Mouse (Mus musculus): ENCODE measurements around the gene Gm28043.
A peak's percentile ranks its signal among the peaks of the same experiment; 100 is the strongest.

Gene Gm28043

DNA sequence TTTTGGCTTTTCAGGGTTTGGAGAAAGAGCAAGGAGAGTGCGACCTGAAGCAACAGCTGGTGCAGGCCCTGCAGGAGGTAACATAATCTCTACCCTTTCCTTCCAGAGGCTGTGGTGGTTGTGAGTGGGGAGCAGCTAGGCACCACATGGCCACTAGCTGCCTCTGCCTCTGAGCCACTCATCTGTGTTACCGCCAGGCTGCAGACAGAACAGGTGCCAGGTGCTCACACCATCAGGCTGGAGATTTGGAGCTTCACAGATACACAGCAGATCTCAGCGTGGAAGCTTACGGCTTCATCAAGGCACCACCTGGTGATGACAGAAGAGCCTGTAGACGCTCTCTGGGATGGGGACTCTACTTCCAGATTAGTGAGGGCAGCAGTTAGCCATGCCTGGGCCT is 14.3 kb downstream of the Gm28043 start:
- no peak for DNase-seq

- DNase-seq, result no peak
Measured at GRCm38 (mm10) chr17:29629620-29630019, 14.9 kb downstream of the Gm28043 start.

- no peak for DNase-seq
Measured at GRCm38 (mm10) chr17:29632312-29632711, 17.6 kb downstream of the Gm28043 start.

GRCm38 (mm10) chr17:29635492-29635891 is 20.8 kb downstream of the Gm28043 start:
- no peak for DNase-seq

DNA sequence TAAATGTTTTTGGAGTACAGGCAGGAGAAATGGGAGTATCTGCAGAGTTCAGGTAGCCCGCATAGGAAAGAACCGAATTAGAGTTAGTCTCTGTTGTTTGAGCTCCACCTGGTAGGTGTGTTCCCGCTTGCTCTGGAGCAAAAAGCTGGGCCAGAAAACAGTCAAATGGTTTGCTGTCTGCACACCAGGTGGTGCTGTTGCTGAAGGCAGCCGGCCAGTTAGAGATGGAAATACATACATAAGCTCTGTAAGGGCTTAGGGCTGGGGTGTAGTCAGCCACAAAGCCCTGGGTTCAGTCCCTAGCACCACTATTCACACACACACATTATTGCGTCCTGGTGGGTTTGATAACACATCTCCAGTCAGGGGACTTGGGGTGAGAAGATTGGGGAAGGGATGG is 21.4 kb downstream of the Gm28043 start:
- no peak for DNase-seq

GRCm38 (mm10) chr17:29637377-29637776 is 22.7 kb downstream of the Gm28043 start:
- DNase-seq, result no peak

GRCm38 (mm10) chr17:29637895-29638294 is 23.2 kb downstream of the Gm28043 start:
- DNase-seq, result no peak

DNA sequence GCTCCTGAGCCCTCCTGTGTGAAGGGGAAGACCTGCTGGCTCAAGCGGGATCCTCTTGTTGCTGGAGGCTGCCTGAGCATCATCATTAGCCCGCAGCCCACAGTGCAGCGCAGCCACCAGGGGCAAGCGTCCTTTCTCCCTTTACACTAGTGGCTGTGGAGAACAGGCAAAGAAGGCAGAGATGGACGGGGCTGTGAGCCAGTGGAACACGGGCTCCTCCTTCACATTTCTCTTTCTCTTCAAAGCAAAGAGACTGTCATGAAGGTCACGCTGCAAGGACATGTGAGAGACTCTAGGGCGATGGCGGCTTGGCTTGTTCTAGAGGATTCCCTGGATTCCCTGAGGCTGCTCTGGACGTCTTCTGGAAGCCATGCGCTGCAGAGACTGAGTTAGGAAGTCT is 26.3 kb downstream of the Gm28043 start:
- DNase-seq, result no peak

DNA sequence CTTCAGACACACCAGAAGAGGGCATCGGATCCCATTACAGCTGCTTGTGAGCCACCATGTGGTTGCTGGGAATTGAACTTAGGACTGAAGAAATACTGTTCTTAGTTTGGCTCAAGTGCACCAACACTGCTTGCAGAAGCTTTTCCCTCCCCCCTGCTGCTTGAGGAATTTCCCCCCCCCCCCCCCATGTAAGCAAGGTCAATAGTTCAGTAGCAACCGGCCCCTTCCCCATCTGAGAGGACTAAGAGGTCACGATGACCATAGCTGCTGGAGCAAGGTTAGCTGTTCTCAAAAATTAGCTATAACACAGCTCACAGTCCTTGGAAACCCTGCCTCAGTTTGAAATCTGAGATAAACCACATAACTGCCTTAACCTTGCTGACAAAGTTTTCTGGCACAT is 27.5 kb downstream of the Gm28043 start:
- DNase-seq, result no peak

DNA sequence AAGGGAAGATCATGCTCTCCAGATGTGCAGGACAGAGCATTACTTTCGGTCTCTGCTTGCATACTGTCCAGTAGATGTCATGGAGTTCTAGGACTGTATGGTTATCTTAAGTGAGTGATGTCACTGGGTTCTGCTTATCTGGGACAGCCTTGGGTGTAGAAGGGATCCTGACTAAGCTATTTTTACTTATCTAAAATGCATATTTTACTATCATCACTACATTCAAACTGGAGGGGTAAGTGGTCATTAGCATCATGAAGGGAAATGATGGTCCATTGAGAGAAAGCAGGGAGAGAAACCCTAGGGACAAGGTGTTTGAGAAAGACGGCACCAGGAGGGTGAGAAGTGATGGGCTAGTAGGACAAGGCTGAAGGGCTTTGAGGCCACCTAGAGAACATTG is 43.6 kb downstream of the Gm28043 start:
- DNase-seq, result no peak

GRCm38 (mm10) chr17:29660076-29660761 is 45.5 kb downstream of the Gm28043 start, which contains the start of gene Cmtr1:
TSS of gene Cmtr1 (plus strand) at chr17:29660595.
- DNase-seq, result peak; percentile 94

DNA sequence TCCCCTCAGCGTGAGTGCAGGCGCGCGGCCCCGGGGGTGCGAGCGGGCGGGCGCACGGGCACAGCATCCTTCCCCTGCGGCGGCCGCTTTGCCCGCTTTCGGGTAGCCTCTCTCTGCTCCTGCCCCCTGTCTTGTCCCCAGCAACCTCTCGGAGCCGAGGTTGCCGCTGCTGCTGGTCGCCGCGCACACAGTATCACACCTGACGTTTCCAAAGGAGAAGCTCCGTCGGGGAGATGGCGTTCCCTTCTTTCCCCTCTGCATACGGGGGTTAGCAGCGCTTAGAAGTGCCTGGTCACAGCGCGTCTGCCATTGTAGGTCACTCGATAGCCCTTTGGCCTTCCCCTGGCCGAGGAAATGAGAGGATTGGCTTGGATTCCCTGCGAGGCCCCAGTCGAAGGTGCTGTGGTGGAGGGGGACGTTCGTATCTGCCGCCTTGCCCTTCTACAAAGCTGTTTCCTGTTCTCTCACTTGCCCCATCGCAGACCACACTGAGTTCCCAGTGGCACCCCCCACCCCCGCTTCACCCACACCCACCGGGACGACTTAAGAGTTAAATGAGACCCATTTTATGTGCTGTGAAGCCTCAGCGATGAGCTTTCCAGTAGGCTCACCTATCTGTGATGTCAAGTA is 46.2 kb downstream of the Gm28043 start:
- DNase-seq, result no peak

- DNase-seq, result no peak
Measured at GRCm38 (mm10) chr17:29662145-29662544, 47.5 kb downstream of the Gm28043 start.

- DNase-seq, result no peak
Measured at GRCm38 (mm10) chr17:29668051-29668986, 53.6 kb downstream of the Gm28043 start.

- no peak for DNase-seq
Measured at GRCm38 (mm10) chr17:29669030-29669429, 54.4 kb downstream of the Gm28043 start.

DNA sequence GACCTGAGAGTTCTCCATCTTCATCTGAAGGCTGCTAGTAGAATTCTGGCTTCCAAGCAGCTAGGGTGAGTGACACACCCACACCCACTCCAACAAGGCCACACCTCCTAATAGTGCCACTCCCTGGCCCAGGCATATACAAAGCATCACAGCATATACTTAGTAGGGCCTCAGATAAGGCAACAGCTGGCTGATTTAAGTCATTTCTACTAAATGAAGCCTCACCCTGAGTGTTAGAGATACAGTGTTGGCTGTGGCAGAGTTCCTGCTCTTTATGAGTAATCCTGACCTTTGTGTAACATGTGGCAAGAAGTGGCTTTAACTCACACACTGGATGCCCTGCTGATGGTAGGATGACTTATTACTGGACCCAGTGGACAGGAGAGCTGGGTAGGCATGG is 55.3 kb downstream of the Gm28043 start:
- no peak for DNase-seq

- DNase-seq, result no peak
Measured at GRCm38 (mm10) chr17:29671021-29671420, 56.3 kb downstream of the Gm28043 start.

GRCm38 (mm10) chr17:29673325-29673724 is 58.6 kb downstream of the Gm28043 start:
- DNase-seq, result no peak

DNA sequence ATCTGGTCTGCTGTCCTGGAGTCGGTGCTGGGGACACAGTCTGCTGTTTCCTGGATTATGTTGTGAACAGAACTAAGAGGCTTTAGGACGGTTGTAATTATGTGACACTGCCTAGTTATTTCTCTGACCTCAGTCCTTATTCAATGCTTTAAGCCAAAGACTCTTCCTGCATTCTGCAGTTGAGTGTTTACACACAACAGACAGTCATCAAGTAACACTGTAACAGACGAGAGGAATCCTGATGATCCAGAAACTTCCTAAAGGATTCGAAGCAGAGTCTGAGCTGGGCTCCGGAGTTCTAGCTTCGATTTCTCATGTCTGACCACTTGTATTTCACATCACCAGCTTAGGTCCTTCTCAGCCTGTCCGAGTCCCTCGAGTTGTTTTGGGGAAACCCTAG is 63.9 kb downstream of the Gm28043 start:
- no peak for DNase-seq

DNA sequence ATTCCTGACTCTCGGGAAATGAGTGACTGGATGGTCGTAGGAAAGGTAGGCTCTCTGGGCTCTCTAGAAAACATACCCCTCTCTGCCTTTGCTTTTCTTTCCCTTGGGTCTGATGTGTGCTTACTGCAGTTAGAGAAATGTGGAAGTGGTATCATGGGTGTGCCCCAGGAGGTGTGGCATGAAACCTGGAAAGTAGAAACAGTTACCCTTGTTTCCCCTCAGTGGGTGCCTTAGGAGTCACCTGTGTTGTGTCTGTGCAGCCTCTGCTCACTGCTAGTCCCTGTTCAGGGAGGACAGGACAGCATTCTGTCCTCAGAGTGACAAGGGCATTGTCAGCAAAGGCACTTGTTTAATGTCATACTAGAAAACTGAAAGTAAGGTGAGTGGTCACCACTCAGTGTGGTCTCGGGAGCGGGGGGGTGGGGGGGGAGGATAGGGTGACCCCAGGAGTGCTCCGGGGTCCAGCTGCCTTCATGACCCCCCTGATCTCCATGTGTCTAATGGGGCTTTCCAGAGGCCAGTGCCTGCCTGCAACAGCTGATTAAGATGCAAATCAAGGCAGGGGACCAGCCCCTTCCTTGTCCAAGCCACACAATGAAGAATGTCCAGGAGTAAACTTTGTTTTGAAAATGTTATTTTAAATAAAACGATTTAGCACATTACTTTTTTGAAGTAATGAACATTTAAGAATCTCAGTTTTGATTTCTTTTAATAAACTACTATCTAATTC is 64.5 kb downstream of the Gm28043 start:
- DNase-seq, result no peak

DNA sequence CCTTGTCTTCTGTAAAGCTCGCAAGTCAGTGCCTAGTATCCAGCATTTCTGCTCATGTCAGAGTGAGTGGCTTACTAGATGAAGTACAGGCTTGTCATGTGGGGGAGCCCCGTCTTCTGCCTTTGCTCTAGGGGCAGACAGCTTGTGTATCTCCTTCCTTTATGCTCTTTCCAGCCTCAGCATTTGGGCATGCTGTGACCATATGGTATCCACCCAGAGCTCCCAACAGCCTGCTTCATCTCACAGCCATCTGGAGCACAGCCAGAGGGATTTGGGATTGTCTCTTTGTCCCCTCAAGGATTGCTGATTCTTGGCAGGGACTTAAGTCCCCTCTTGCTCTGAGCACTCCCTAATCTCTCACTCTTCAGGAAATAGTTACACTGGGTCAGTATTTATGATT is 65.5 kb downstream of the Gm28043 start:
- DNase-seq, result peak; percentile 26

DNA sequence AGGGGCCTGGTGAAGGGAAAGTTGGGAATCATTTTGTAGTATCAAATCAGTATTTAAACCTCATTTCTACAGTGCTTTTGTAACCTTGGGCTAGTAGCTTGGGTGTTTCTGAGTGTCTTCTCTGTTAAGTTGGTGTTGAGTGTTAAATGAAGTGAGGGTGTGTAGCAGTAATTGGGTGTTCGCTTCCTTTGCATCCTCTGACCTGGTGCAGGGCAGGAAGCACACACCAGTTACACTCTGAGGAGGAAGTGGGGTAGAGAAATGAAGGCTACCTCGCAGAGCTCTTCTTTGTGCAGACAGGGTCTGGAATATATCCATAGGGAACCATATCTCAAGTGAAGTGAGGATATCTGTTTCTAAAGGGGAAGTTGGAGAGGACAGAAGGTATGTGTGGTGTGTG is 66.2 kb downstream of the Gm28043 start:
- DNase-seq, result no peak

DNA sequence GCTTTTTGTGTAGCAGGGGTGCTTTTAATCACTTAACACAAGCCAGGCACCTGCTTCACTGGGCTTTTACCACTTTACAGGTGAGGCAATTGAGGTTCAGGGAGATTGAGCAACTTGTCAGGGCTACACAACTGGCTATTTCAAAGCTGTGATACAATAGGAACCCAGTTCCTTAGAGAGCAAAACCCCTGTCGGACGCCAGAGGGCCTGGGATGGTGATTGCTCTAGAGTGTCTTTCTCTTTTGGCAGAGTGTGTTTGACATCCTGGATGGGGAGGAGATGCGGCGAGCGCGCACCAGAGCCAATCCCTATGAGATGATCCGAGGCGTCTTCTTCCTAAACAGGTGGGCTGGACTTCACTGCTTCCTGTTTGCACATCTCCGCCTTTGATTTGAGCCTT is 67.0 kb downstream of the Gm28043 start:
- DNase-seq, result no peak

Data from kidney, adult 11 months (tissue).